Mouse (Mus musculus) hindbrain, embryonic 14.5 days (tissue): ENCODE data around the gene Phlda1. TPM values are rescaled to one million over a fixed set of nuclear protein-coding genes. Genes with fewer than 3 reads are reported as not detected.

Experiments
- ATAC-seq: fragments of 200-750 bp; cut with Nextera tagmentation; 2 replicates; pipeline ENCODE4 v1.8.0; 2017; ENCODE audit warnings: moderate number of reproducible peaks, mild to moderate bottlenecking, moderate TSS enrichment, moderate library complexity; ENCODE audit not compliant: low FRiP score
- DNase-seq: peaks from one replicate; pipeline ENCODE4 v3.0.0-alpha.2; 2015; ENCODE audit warnings: low spot score
- H3K27ac ChIP-seq: fragments of 300-500 bp; sonication (generic); 2 replicates; pipeline ENCODE4 v1.5.1; 2014; ENCODE audit warnings: mild to moderate bottlenecking, moderate library complexity
- H3K27me3 ChIP-seq: fragments of 300-500 bp; sonication (generic); 2 replicates; pipeline ENCODE4 v1.6.1; 2014; ENCODE audit warnings: mild to moderate bottlenecking, low read length, mixed read lengths; ENCODE audit not compliant: control insufficient read depth, insufficient read depth
- H3K36me3 ChIP-seq: fragments of 300-500 bp; sonication (generic); replicated peaks from 2 replicates; pipeline ENCODE4 v1.6.1; 2014; ENCODE audit not compliant: control insufficient read depth, insufficient read depth
- H3K4me1 ChIP-seq: fragments of 300-500 bp; sonication (generic); replicated peaks from 2 replicates; pipeline ENCODE4 v1.6.1; 2014; ENCODE audit warnings: antibody characterized with exemption, low read length, mixed read lengths; ENCODE audit not compliant: control insufficient read depth, insufficient read depth
- H3K4me2 ChIP-seq: fragments of 300-500 bp; sonication (generic); replicated peaks from 2 replicates; pipeline ENCODE4 v1.6.1; 2014; ENCODE audit warnings: mild to moderate bottlenecking, moderate library complexity
- H3K4me3 ChIP-seq: fragments of 300-500 bp; sonication (generic); replicated peaks from 2 replicates; pipeline ENCODE4 v1.5.1; 2014; ENCODE audit warnings: mild to moderate bottlenecking, low read length
- H3K9ac ChIP-seq: fragments of 300-500 bp; sonication (generic); 2 replicates; pipeline ENCODE4 v1.6.1; 2014
- H3K9me3 ChIP-seq: fragments of 300-500 bp; sonication (generic); 2 replicates; pipeline ENCODE4 v1.6.1; 2016; ENCODE audit warnings: low read length; ENCODE audit not compliant: control insufficient read depth
- WGBS: fragments of 180-500 bp; shearing (Covaris S2); extraction: QIAGEN DNeasy Blood & Tissue Kit; methylation state at CpG from one replicate; pipeline ENCODE4 v1.1.7; 2014; 5-methylcytosine and 5-hydroxymethylcytosine counted together
- polyA plus RNA-seq: library from polyadenylated mRNA; unstranded; fragments of >200 nt; fragmentation: Nextera tagmentation; extraction: Ambion mirVana; gene quantifications from 2 replicates; pipeline ENCODE4 v1.2.1, GENCODE M21; 2014

Gene Phlda1
- polyA plus RNA-seq, 1 experiment from 2014 or later: 66.6 TPM

- Histone ChIP-seq H3K9ac (peak overlapping the region; percentile 24; the same call in 1 of the 2 replicates), H3K4me1 (peaks cover 20% of the 10 kb centered on the region), H3K27me3 (no peaks in the 10 kb centered on the region), H3K9me3 (no peaks in the 10 kb centered on the region), H3K27ac (peak overlapping the region; percentile 1; the same call in 1 of the 2 replicates), H3K4me2 (peak overlapping the region; percentile 37), H3K36me3 (no peaks in the 10 kb centered on the region), H3K4me3 (peak overlapping the region; percentile 6; the same call in 1 of the 2 replicates)
- no peak for DNase-seq
- ATAC-seq: peak; percentile 61; the same call in 1 of the 2 replicates
- 36% methylated on average over 24 of the region's 24 CpGs for WGBS
Observed at GRCm38 (mm10) chr10:111519620-111520370, 13.7 kb downstream of the Phlda1 start.

- no peaks in the 10 kb centered on the region for H3K36me3 ChIP-seq
- no peak for DNase-seq
Observed at GRCm38 (mm10) chr10:111520621-111521020, 14.5 kb downstream of the Phlda1 start.

GRCm38 (mm10) chr10:111521636-111522035, 15.6 kb downstream of the Phlda1 start:
- Histone ChIP-seq H3K4me1 (peaks cover 20% of the 10 kb centered on the region), H3K9me3 (no peaks in the 10 kb centered on the region), H3K9ac (no peak overlapping the region), H3K27me3 (no peaks in the 10 kb centered on the region), H3K27ac (no peak overlapping the region), H3K4me2 (no peak overlapping the region), H3K4me3 (no peak overlapping the region), H3K36me3 (no peaks in the 10 kb centered on the region)
- DNase-seq (no peak), ATAC-seq (no peak)
- 69% methylated on average over 4 of the region's 4 CpGs for WGBS

More at GRCm38 (mm10) chr10:111520621-111521020, 14.5 kb downstream of the Phlda1 start:
- no peak overlapping the region for H3K9ac ChIP-seq
- H3K4me1 ChIP-seq: peaks cover 20% of the 10 kb centered on the region
- no peaks in the 10 kb centered on the region for H3K9me3 ChIP-seq
- H3K4me2 ChIP-seq: no peak overlapping the region
- H3K4me3 ChIP-seq: no peak overlapping the region
- no peak for ATAC-seq
- no peaks in the 10 kb centered on the region for H3K27me3 ChIP-seq
- H3K27ac ChIP-seq: no peak overlapping the region
- WGBS: 70% methylated on average over 3 of the region's 3 CpGs

- no peaks in the 10 kb centered on the region for H3K27me3 ChIP-seq
- DNase-seq (no peak), ATAC-seq (no peak)
- H3K36me3 ChIP-seq: no peaks in the 10 kb centered on the region
- no peak overlapping the region for H3K9ac ChIP-seq
- no peak overlapping the region for H3K4me3 ChIP-seq
- 65% methylated on average over 4 of the region's 4 CpGs for WGBS
- no peaks in the 10 kb centered on the region for H3K9me3 ChIP-seq
- peaks cover 20% of the 10 kb centered on the region for H3K4me1 ChIP-seq
- no peak overlapping the region for H3K4me2 ChIP-seq
- H3K27ac ChIP-seq: no peak overlapping the region
Observed at GRCm38 (mm10) chr10:111522230-111522629, 16.1 kb downstream of the Phlda1 start.

- Histone ChIP-seq H3K4me3 (no peak overlapping the region), H3K27ac (no peak overlapping the region), H3K36me3 (no peaks in the 10 kb centered on the region), H3K27me3 (no peaks in the 10 kb centered on the region), H3K9me3 (no peaks in the 10 kb centered on the region), H3K4me2 (no peak overlapping the region), H3K4me1 (peaks cover 20% of the 10 kb centered on the region), H3K9ac (no peak overlapping the region)
- 26% methylated on average over 12 of the region's 12 CpGs for WGBS
- DNase-seq (no peak), ATAC-seq (no peak)
Observed at GRCm38 (mm10) chr10:111523894-111524293, 17.8 kb downstream of the Phlda1 start.

- no peak for DNase-seq
- Histone ChIP-seq H3K9me3 (no peaks in the 10 kb centered on the region), H3K36me3 (no peaks in the 10 kb centered on the region), H3K9ac (no peak overlapping the region), H3K4me3 (no peak overlapping the region), H3K27ac (no peak overlapping the region), H3K4me1 (peaks cover 10% of the 10 kb centered on the region), H3K27me3 (no peaks in the 10 kb centered on the region), H3K4me2 (no peak overlapping the region)
- WGBS: 69% methylated on average over 5 of the region's 5 CpGs
- ATAC-seq: no peak
Observed at GRCm38 (mm10) chr10:111527057-111527456, 21.0 kb downstream of the Phlda1 start.

- Histone ChIP-seq H3K9me3 (no peaks in the 10 kb centered on the region), H3K4me1 (peaks cover 10% of the 10 kb centered on the region), H3K27ac (no peak overlapping the region), H3K36me3 (no peaks in the 10 kb centered on the region), H3K27me3 (no peaks in the 10 kb centered on the region), H3K4me2 (no peak overlapping the region), H3K4me3 (no peak overlapping the region), H3K9ac (no peak overlapping the region)
- no peak for ATAC-seq
- WGBS: 89% methylated on average over 7 of the region's 7 CpGs
- DNase-seq: no peak
Observed at GRCm38 (mm10) chr10:111527613-111528012, 21.5 kb downstream of the Phlda1 start.

- no peak overlapping the region for H3K4me2 ChIP-seq
- H3K9me3 ChIP-seq: no peaks in the 10 kb centered on the region
- no peak overlapping the region for H3K4me3 ChIP-seq
- WGBS: 80% methylated on average over 4 of the region's 4 CpGs
- no peaks in the 10 kb centered on the region for H3K27me3 ChIP-seq
- ATAC-seq (no peak), DNase-seq (no peak)
- no peaks in the 10 kb centered on the region for H3K36me3 ChIP-seq
- H3K27ac ChIP-seq: no peak overlapping the region
- H3K4me1 ChIP-seq: peaks cover 10% of the 10 kb centered on the region
- H3K9ac ChIP-seq: no peak overlapping the region
Observed at GRCm38 (mm10) chr10:111528283-111528682, 22.2 kb downstream of the Phlda1 start.

- Histone ChIP-seq H3K27ac (no peak overlapping the region), H3K36me3 (no peaks in the 10 kb centered on the region), H3K27me3 (no peaks in the 10 kb centered on the region), H3K4me3 (no peak overlapping the region), H3K4me1 (no peaks in the 10 kb centered on the region), H3K4me2 (no peak overlapping the region), H3K9ac (no peak overlapping the region), H3K9me3 (no peaks in the 10 kb centered on the region)
- DNase-seq: no peak
- ATAC-seq: no peak
- WGBS: 88% methylated on average over 7 of the region's 7 CpGs
Observed at GRCm38 (mm10) chr10:111530398-111530797, 24.3 kb downstream of the Phlda1 start.
